Mouse (Mus musculus) kidney, adult 11 months (tissue): Measurements from ENCODE around the gene Otud7a.

Experiments used
- DNase-seq: peaks from one replicate; pipeline ENCODE4 v3.0.0; 2022

Gene Otud7a

GRCm38 (mm10) chr7:63444484-63445345, at the start of gene Otud7a:
Gene Otud7a (plus strand): TSS chr7:63444751.
- peak; percentile 7 for DNase-seq

- no peak for DNase-seq
Measured at GRCm38 (mm10) chr7:63405988-63406387, 38.6 kb upstream of the Otud7a start.

- no peak for DNase-seq
Measured at GRCm38 (mm10) chr7:63445346-63445700, 772 bp downstream of the Otud7a start.

GRCm38 (mm10) chr7:63446951-63447350, 2.4 kb downstream of the Otud7a start:
- no peak for DNase-seq

- no peak for DNase-seq
Measured at GRCm38 (mm10) chr7:63455228-63455627, 10.7 kb downstream of the Otud7a start.

GRCm38 (mm10) chr7:63462234-63462633, 17.7 kb downstream of the Otud7a start:
- DNase-seq = no peak

GRCm38 (mm10) chr7:63462684-63463083, 18.1 kb downstream of the Otud7a start:
- no peak for DNase-seq

GRCm38 (mm10) chr7:63466729-63467128, 22.2 kb downstream of the Otud7a start:
- DNase-seq = no peak

GRCm38 (mm10) chr7:63468258-63468657, 23.7 kb downstream of the Otud7a start:
- no peak for DNase-seq

- no peak for DNase-seq
Measured at GRCm38 (mm10) chr7:63483091-63483490, 38.5 kb downstream of the Otud7a start.

- no peak for DNase-seq
Measured at GRCm38 (mm10) chr7:63497051-63497547, 52.5 kb downstream of the Otud7a start.

- no peak for DNase-seq
Measured at GRCm38 (mm10) chr7:63504202-63504601, 59.7 kb downstream of the Otud7a start.

GRCm38 (mm10) chr7:63508079-63508478, 63.5 kb downstream of the Otud7a start:
- DNase-seq = no peak

GRCm38 (mm10) chr7:63509825-63510224, 65.3 kb downstream of the Otud7a start:
- no peak for DNase-seq

- DNase-seq = no peak
Measured at GRCm38 (mm10) chr7:63511458-63511857, 66.9 kb downstream of the Otud7a start.

GRCm38 (mm10) chr7:63512561-63512960, 68.0 kb downstream of the Otud7a start:
- no peak for DNase-seq

GRCm38 (mm10) chr7:63516141-63516895, 71.8 kb downstream of the Otud7a start:
- no peak for DNase-seq

GRCm38 (mm10) chr7:63520299-63520698, 75.7 kb downstream of the Otud7a start:
- no peak for DNase-seq

GRCm38 (mm10) chr7:63522403-63522802, 77.9 kb downstream of the Otud7a start:
- DNase-seq = no peak

GRCm38 (mm10) chr7:63523051-63523450, 78.5 kb downstream of the Otud7a start:
- no peak for DNase-seq

GRCm38 (mm10) chr7:63540293-63540692, 95.7 kb downstream of the Otud7a start:
- no peak for DNase-seq

GRCm38 (mm10) chr7:63554457-63554856, 109.9 kb downstream of the Otud7a start:
- DNase-seq = no peak

GRCm38 (mm10) chr7:63556324-63556723, 111.8 kb downstream of the Otud7a start:
- DNase-seq = no peak

- no peak for DNase-seq
Measured at GRCm38 (mm10) chr7:63558918-63559317, 114.4 kb downstream of the Otud7a start.
